ENCODE assay signal across 8 mouse cellular contexts in the genomic region with DNA sequence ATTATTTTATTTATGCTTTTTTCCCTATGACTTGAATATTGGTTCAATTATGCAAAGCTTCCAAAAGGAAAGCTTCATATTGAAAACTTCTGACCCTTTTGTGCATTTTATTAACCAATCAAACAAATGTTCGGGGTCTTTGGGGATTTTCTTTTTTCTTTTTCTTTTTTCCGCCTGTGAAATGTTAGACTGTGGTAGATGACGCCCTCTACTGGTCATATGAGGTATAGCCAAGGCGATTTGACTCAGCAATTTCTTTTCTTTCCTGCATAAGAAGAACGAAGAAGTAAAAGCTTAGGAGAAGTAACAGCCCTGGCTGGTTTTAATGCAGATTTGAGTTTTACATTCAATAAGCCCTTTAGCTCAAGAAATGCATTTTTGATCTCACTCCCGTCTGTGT.
A peak's percentile ranks its signal among the peaks of the same experiment; 100 is the strongest.
DNase-seq lines count a peak whose midpoint lies in the region; ATAC-seq lines count a peak whose summit lies in the region.

No protein-coding gene starts in this region.

- peak; percentile 87 for ATAC-seq in granulocyte monocyte progenitor cell, adult 5-6 weeks (replicated peaks; ENCODE audit: poor library complexity, severe bottlenecking)

- DNase-seq in adrenal gland, postnatal 10 days, result peak; percentile 15
- DNase-seq in adrenal gland, adult 18-20 months (ENCODE audit: low spot score in 2 of 2), result no peak
- peak; percentile 5 to 24 for DNase-seq in kidney, postnatal 4 days
- DNase-seq in kidney, adult 18-20 months, result no peak
- peak; percentile 58 for DNase-seq in ZHBTc4 (ENCODE audit: low read depth, low spot score)
- peak; percentile 6 for DNase-seq in retina, adult 2 months (ENCODE audit: low read depth, low spot score)
- DNase-seq in gastrocnemius, adult 18-20 months (ENCODE audit: low spot score), result no peak

Comparison
In these comparisons a context has a peak if more than half of its experiments do, and no peak if none do; other contexts are left out.
1. DNase-seq: peak in adrenal gland, postnatal 10 days (single experiment), kidney, postnatal 4 days (2 of 2), ZHBTc4 (single experiment) and retina, adult 2 months (single experiment); none in adrenal gland, adult 18-20 months (0 of 2), kidney, adult 18-20 months (single experiment) and gastrocnemius, adult 18-20 months (single experiment).